Mouse (Mus musculus) C2C12 (cell line): ENCODE data around the gene Stim1. TPM values are rescaled to one million over a fixed set of nuclear protein-coding genes. Genes with fewer than 3 reads are reported as not detected.
"Not testable (repeated sequence)": the region's sequence is repeated elsewhere in the genome, so short reads cannot be mapped to it uniquely, and the experiment has no call there.

Experiments
- H3K27me3 ChIP-seq: one replicate; pipeline ENCODE4 v1.6.1; 2011; ENCODE audit not compliant: control insufficient read depth, insufficient read depth, insufficient read length
- H3K36me3 ChIP-seq: one replicate; pipeline ENCODE4 v1.6.1; 2011; ENCODE audit not compliant: control insufficient read depth, insufficient read depth
- H3K4me3 ChIP-seq: one replicate; pipeline ENCODE4 v1.5.1; 2011; ENCODE audit warnings: mild to moderate bottlenecking, control low read depth; ENCODE audit not compliant: poor library complexity, insufficient read depth, severe bottlenecking
- H3K79me2 ChIP-seq: one replicate; pipeline ENCODE4 v1.6.1; 2011; ENCODE audit not compliant: control insufficient read depth, insufficient read depth
- H3K79me3 ChIP-seq: one replicate; pipeline ENCODE4 v1.6.1; 2011; ENCODE audit warnings: low read depth, control low read depth
- H3ac ChIP-seq: one replicate; pipeline ENCODE3; 2011; ENCODE audit warnings: low read depth; ENCODE audit not compliant: control insufficient read depth, insufficient read length
- CEBPB ChIP-seq: IDR thresholded peaks from one replicate; pipeline ENCODE4 v1.6.1; 2011; ENCODE audit warnings: low read depth, mild to moderate bottlenecking, control low read depth, moderate library complexity
- CTCF ChIP-seq: IDR thresholded peaks from one replicate; pipeline ENCODE4 v1.5.1; 2011; ENCODE audit not compliant: control insufficient read depth, insufficient read depth, insufficient read length
- FOSL1 ChIP-seq: IDR thresholded peaks from one replicate; pipeline ENCODE4 v1.8.0; 2011; ENCODE audit warnings: mild to moderate bottlenecking, low read length; ENCODE audit not compliant: poor library complexity, insufficient read depth, severe bottlenecking
- MAX ChIP-seq: IDR thresholded peaks from one replicate; pipeline ENCODE4 v1.6.1; 2011; ENCODE audit warnings: mild to moderate bottlenecking, control low read depth
- MYOD1 ChIP-seq: IDR thresholded peaks from one replicate; pipeline ENCODE4 v1.6.1; 2011; ENCODE audit warnings: low read depth; ENCODE audit not compliant: control insufficient read depth, insufficient read length
- MYOG ChIP-seq: IDR thresholded peaks from one replicate; pipeline ENCODE4 v1.6.1; 2011; ENCODE audit not compliant: control insufficient read depth, insufficient read length; ENCODE audit errors: extremely low read depth
- USF1 ChIP-seq: IDR thresholded peaks from one replicate; pipeline ENCODE4 v1.6.1; 2011; ENCODE audit warnings: low read depth, mild to moderate bottlenecking, control low read depth, moderate library complexity
- polyA plus RNA-seq: library from polyadenylated mRNA; unstranded; fragments of >200 nt; fragmentation: generic; extraction: Trizol; gene quantifications from one replicate; pipeline ENCODE4 v1.2.1, GENCODE M21; 2012; ENCODE audit warnings: missing spikeins

Gene Stim1
- polyA plus RNA-seq, 1 experiment: 8.6 TPM

DNA sequence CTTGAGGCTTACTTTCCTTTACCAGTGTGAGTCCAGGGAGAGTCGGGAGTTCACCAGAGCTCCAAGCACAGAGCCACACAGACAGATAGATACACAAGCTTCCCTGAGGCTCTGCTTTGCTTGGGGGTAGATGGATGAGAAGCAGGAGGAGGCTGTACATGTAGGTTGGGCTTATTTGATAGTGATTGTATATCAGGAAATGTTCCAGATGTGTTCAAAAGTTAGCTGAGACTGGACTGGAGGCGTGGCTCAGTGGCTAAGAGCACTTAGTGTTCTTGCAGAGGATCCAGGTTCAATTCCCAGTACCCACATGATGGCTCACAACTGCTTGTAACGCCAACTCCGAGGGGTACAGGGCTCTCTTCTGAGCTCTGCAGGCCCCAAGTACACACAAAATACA is 210.8 kb downstream of the Stim1 start:
- TF ChIP-seq FOSL1 (no peak), USF1 (no peak), CTCF (no peak), CEBPB (no peak), MYOD1 (no peak), MYOG (no peak), MAX (no peak)
- Histone ChIP-seq H3K4me3 (no peak overlapping the region), H3ac (no peak overlapping the region), H3K79me2 (no peaks in the 10 kb centered on the region), H3K27me3 (no peaks in the 10 kb centered on the region), H3K36me3 (no peaks in the 10 kb centered on the region), H3K79me3 (no peaks in the 10 kb centered on the region)

DNA sequence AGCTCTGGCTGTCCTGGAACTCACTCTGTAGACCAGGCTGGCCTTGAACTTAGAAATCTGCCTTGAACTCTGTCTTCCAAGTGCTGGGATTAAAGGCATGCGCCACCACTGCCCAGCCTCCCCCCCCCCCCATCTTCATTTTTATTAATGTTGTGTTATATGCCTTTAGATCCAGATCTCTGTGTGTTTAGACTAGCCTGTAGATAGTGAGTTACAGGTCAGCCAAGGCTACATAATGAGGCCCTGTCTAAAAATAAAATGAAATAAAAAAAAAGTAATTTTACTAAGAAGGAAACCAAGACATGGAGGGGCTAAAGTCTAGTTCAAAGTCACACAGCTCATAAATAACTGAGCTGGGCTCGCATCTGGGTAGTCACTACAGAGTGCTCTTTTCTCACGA is 211.3 kb downstream of the Stim1 start:
- TF ChIP-seq CEBPB (no peak), USF1 (no peak), MYOD1 (no peak), MYOG (no peak), FOSL1 (no peak), CTCF (no peak), MAX (no peak)
- Histone ChIP-seq H3K79me3 (no peaks in the 10 kb centered on the region), H3K4me3 (no peak overlapping the region), H3K79me2 (no peaks in the 10 kb centered on the region), H3ac (no peak overlapping the region), H3K36me3 (no peaks in the 10 kb centered on the region), H3K27me3 (no peaks in the 10 kb centered on the region)

DNA sequence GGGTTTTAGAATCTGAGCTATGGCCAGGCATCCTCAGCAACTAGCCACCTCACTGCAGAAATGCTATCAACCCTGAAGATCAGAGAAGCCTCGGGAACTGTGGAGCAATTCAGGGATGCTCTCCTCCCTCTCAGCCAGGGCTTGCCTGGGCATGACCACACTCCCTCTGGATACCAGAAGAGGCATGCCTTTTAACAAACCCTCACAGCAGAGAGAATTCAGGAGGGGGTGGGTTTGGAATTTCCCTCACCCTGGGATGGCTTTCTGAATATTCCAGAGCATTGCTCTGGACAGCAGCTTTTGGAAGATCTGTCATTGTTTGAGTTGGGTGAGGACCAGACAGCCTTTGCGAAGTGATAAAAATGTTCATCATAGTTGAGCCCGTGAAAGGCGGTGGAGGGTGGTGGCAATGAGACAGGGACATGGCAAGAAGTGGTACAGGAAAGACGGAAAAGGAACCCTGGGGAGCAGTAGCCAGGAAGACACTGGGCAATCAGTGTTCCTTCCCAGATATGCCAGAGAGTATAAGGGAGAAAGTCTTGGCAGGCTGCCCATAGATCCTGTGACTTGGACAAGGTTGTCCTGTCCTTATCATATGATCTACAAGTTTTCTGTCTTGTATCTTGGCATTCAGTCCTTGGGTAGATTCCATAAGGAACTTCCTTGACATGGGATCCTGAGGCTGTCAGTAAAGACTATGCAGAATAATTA is 211.9 kb downstream of the Stim1 start:
- H3K79me2 ChIP-seq: no peaks in the 10 kb centered on the region
- H3K4me3 ChIP-seq: no peak overlapping the region
- no peaks in the 10 kb centered on the region for H3K36me3 ChIP-seq
- H3K79me3 ChIP-seq: no peaks in the 10 kb centered on the region
- no peak overlapping the region for H3ac ChIP-seq
- H3K27me3 ChIP-seq: no peaks in the 10 kb centered on the region
- no peak for TF ChIP-seq MYOD1
- TF ChIP-seq USF1: no peak
- TF ChIP-seq CTCF: no peak
- no peak for TF ChIP-seq FOSL1
- no peak for TF ChIP-seq CEBPB
- TF ChIP-seq MAX: no peak
- no peak for TF ChIP-seq MYOG

DNA sequence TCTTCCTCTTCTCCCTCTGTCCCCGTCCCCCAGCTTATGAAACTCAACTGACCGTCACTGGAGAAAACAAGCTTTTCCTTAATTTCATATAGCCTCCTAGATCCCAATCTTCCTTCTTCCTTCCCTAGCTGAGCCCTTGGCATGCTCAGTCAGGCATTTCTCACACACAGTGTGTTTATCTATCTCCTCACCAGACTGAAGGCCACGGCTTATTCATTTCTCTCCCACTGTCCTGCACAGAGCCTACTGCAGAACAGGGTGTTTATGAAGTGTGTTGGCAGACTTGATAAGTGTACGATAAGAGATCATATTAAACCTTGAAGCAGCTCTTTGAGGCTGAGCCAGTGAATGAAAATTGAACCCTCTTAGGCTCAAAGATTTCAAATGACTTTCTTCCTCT is 213.2 kb downstream of the Stim1 start:
- no peaks in the 10 kb centered on the region for H3K79me3 ChIP-seq
- no peak overlapping the region for H3K4me3 ChIP-seq
- H3K79me2 ChIP-seq: no peaks in the 10 kb centered on the region
- H3K36me3 ChIP-seq: no peaks in the 10 kb centered on the region
- H3K27me3 ChIP-seq: no peaks in the 10 kb centered on the region
- H3ac ChIP-seq: no peak overlapping the region
- TF ChIP-seq MYOG (no peak), CEBPB (no peak), USF1 (no peak)

DNA sequence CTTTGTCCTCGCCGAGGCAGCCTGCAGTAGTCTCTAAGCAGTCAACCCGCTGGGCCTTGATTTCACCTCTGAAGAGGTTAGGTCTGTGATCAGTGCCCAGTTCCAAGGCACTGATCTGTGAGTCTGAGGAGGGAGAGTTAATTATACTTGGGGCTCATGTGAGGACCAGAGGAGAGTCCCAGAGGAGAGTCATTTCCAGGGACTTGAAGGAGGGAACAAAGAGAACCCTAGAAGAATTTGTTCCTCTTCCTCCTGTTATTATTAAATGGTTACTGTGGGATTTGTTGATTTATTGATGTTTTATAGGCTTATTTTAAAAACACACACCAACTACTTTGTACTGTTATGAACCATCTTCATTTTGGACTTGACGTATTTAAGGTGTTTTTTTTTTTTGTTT is 214.0 kb downstream of the Stim1 start, which contains the start of gene Olfr543:
Gene Olfr543 (minus strand): TSS at position 101 of the 400 bp plus-strand sequence.
- TF ChIP-seq CEBPB (no peak), USF1 (no peak), MYOD1 (no peak), MAX (no peak), FOSL1 (no peak), MYOG (no peak), CTCF (no peak)

DNA sequence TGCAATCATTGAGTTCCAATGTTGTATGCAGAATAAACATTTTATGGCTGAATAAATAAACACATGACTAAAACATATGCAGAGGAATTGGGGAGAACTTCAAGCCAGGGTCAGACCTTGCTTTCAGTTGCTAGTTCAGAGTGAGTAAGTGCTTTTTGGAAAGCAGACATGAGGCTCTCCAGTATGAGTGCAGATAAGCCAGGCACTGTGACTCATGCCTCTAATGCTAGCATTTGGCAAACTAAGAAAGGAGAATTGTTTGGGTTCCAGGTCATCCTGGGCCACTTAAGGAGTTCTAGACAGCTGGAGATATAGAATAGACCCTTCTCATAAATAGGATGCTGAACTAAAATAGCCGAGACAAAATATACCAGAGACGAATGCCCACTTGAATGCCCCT is 216.1 kb downstream of the Stim1 start:
- TF ChIP-seq USF1 (no peak), FOSL1 (no peak), CEBPB (no peak), MYOG (no peak), MAX (no peak)
- Histone ChIP-seq H3K36me3 (no peaks in the 10 kb centered on the region), H3K79me3 (no peaks in the 10 kb centered on the region), H3K27me3 (no peaks in the 10 kb centered on the region), H3ac (no peak overlapping the region), H3K79me2 (no peaks in the 10 kb centered on the region), H3K4me3 (no peak overlapping the region)

More for the DNA sequence above, 214.0 kb downstream of the Stim1 start, which contains the start of gene Olfr543:
- H3ac ChIP-seq: no peak within 1 kb of the TSS
- no peaks in the 10 kb centered on the region for H3K79me3 ChIP-seq
- no peak within 1 kb of the TSS for H3K4me3 ChIP-seq
- H3K36me3 ChIP-seq: no peaks in the 10 kb centered on the region
- no peaks in the 10 kb centered on the region for H3K79me2 ChIP-seq
- H3K27me3 ChIP-seq: no peaks in the 10 kb centered on the region

DNA sequence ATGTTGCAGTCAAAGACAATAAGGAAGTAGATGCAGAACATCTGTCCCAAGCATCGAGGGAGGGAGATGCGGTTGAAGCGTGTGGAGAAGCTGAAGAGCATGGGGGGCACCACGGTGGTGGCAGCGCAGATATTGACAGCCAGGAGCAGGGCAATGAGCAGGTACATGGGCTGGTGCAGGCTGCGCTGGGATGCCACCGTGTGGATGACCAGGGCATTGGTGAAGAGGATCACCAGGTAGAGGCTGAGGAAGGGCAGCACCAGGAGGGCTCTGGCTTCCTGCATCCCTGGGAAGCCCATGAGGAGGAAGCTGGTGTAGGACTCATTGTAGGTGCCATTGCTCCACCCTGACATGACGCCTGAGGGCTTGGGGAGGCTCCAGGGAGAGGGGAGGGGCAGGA is 217.2 kb downstream of the Stim1 start:
- H3K36me3 ChIP-seq, H3K27me3 ChIP-seq, H3K79me3 ChIP-seq, H3K4me3 ChIP-seq, H3ac ChIP-seq, H3K79me2 ChIP-seq: not testable (repeated sequence)
